Mouse (Mus musculus): Measurements from ENCODE around the gene Abcc10.

Abcc10 gene

DNA sequence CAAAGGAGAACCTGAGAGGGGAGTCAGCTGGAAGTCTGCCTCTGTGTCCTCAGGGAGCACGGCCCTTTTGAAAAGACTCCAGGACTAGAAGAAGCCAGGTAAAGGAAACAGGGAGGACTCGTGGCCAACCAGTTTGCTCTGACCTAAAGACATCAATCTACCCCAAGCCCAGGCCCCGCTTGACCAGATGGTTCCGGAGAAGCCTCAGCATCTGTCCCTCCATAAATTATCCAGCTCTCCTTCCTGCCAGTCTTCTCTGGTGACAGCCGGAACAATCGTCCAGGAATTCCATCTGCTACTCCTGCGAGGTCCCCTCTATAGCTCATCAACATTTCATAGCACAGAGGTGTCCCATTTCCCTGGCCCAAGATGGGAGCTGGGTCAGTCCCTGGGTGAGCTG is 43.5 kb downstream of the Abcc10 start:
- DNase-seq: no peak

GRCm38 (mm10) chr17:46283911-46284310 is 44.2 kb downstream of the Abcc10 start:
- DNase-seq: peak; percentile 45 to 60

DNA sequence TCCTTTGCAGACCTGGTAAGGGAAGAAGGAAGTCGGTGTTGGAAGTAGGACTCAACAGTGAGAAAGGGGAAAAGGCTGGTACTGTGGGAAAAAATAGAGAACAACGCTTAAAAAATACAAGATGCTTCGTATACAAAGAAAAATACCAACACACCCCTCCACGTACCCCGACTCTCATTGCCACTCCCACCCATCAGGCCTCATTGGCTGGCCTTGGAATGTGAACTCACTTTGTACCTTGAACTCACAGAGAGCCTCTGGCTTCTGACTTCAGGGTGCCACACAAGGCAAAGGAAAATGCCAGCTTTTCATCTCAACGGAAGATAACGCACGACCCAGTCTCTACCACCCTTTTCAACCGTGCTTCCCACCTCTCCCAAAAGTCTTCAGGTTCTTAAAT is 45.0 kb downstream of the Abcc10 start:
- DNase-seq: peak; percentile 41 to 46

GRCm38 (mm10) chr17:46282483-46283123 is 45.5 kb downstream of the Abcc10 start, which contains the start of gene Tjap1:
Gene Tjap1 (minus strand): TSS chr17:46283026.
- DNase-seq: peak; percentile 89 to 95

- DNase-seq: no peak
Measured at GRCm38 (mm10) chr17:46278011-46278765, 50.0 kb downstream of the Abcc10 start.

GRCm38 (mm10) chr17:46277586-46277985 is 50.6 kb downstream of the Abcc10 start:
- no peak for DNase-seq

GRCm38 (mm10) chr17:46275506-46275905 is 52.6 kb downstream of the Abcc10 start:
- DNase-seq: no peak

DNA sequence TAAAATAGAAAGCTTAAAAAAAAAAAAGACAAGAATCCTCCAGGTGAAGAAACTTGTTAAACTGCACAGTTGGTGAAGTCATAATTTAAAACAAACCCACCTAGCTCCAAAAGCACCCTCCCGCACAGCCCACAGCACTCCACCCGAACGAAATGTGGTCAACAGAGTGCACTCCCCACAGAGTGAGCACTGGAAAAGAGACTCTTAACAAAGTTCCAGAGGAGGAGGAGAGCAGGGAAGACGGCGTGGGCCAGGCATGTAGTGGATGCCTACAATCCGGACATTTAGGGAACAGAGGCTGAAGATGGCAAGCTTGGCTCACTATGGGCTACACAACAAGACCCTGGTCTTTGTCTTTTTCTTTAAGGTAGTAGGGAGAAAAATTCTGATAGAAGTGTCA is 53.1 kb downstream of the Abcc10 start:
- DNase-seq: no peak

DNA sequence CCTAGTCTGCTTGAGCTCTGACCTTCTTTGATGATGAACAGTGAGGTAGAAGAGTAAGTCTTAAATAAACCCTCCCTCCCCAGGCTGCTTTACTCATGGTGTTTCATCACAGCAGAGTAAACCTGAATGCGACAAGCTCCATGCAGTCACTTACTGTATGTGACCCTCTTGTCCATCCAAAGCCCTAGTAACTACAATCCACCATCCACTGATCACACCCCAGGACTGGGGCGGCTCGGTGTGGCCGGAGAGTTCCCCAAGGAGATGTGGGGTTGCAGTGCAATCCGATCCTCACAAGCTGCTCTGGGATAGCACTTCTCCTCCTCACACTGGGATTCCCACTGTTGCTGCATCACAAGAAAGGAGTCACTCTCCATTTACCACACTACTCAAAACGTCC is 53.7 kb downstream of the Abcc10 start:
- DNase-seq: no peak

DNA sequence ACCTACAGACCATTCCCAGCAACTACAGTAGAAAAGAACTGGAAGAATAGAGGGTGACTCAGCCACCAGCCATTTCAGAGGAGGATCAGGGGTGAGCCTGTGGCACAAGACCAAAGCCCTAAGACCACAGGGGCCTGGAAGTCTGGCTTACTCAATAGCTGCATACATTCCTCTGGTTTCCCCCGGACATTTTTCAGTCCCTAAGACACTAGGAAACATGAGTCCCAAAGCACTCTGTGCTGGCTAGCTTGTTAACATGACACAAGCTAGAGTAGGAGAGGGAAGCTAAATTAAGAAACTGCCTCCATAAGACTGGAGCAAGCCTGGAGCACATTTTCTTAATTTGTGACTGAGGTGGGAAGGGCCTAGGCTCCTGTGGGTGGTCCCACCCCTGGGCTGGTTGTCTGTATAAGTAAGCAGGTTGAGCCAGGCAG is 54.3 kb downstream of the Abcc10 start:
- DNase-seq: no peak

DNA sequence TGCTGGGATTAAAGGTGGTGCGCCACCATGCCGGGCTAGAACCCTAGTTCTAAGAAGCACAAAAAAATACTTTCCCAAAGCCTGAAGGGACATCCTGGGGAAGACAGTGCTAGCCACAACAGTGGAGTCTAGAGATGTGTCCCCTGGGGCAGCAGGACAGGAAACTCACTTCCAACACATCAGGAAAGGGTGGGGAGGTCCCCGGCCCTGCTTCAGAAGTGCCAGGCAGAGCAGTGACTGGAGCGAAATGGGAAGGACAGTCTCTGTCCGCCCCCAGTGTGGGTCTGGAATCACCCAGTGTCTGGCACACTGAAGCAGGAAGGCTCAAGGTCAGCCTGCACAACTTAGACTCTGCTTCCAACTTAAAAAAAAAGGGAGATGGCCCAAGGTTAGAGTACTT is 55.5 kb downstream of the Abcc10 start:
- peak; percentile 70 to 76 for DNase-seq

- DNase-seq: no peak
Measured at GRCm38 (mm10) chr17:46272058-46272457, 56.1 kb downstream of the Abcc10 start.

- DNase-seq: peak; percentile 71 to 81
Measured at GRCm38 (mm10) chr17:46269771-46270534, 58.2 kb downstream of the Abcc10 start.

DNA sequence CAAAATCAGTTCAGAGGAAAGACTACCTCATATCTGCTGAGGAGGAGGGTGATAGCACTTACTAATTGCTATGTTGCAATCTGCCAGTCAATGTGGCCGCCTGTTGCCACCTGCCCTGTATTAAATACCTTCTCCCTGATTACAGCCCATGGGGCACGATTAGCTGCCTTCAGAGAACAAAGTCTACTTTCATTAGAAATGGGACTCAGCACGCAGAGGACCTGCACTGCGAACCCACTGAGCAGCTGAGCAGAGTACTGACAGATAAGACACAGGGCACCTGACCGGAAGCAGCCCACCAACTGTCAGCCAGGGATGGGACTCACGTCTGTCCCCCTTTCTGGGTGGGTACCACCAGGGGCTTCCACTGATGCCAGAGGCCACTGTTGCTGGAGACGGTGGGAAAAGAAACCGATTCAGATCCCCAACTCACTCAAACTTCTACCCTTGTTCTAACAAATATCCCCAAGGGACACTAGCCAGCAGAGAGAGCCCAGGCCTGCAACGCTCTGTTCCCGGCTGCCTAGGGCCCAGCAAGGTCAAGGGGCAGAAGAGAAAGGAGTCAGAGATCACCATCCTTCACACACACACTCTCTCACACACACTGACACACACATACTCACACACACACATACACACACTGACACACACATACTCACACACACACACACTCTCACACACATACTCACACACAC is 60.0 kb downstream of the Abcc10 start:
- no peak for DNase-seq

- no peak for DNase-seq
Measured at GRCm38 (mm10) chr17:46267511-46267910, 60.6 kb downstream of the Abcc10 start.

GRCm38 (mm10) chr17:46266986-46267385 is 61.2 kb downstream of the Abcc10 start:
- no peak for DNase-seq

DNA sequence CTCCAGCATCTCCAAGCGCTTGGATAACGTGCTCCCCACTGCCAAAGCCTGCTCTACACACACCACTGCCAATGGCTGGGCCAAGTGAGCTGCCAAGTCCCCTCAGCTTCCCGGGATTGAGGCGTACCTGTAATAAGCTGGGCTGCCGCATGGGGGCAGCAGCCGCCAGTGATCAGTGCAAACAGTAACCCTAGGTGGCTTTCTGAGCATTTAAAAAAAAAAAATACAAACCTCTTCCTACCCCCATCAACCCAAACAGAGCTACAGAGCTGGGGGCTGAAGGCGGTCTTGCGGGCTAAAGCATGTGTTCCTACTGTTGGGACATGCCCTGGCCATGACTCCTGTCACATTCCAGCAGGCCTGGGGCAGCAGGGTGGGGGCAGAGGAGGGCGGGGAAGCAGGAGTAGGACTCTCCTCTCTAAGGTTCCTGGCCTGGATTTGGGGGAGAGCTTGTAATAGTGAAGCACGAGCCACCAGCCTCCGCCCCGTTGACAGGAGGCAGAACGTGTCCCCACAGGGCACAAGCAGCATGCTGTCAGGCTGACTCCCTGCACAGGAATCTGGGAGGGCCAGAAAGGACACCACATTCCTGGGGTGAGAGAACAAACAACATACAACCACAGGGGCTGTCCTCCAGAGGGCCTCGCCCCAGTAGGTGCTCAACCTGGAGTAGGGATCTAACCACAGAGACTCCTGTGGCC is 62.1 kb downstream of the Abcc10 start:
- DNase-seq: peak; percentile 69 to 89

- no peak for DNase-seq
Measured at GRCm38 (mm10) chr17:46265502-46265901, 62.6 kb downstream of the Abcc10 start.

DNA sequence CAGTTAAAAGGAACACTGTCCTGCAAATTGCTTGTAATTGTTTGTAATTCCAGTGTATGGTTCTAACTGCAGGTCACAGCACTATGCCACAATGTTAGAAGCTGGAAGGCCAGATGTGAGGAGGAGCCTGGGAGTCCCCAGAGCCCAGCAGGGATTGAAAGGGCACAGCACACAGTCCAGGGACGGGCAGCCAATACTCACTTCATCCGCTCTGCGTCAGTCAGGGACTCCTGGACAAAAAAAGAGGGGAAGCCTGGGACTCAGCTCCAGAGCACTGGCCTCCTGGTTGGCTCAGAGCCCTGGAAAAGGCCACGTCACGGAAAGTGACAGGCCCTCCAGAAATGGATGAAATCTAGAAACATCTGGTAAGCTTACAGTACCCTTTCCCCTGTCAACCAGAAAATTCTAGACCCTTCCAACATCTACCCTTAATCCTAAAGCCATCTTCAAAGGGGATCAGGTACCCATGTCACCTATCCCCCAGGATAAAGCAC is 65.9 kb downstream of the Abcc10 start:
- DNase-seq: no peak

GRCm38 (mm10) chr17:46259675-46260074 is 68.5 kb downstream of the Abcc10 start:
- no peak for DNase-seq

- peak; percentile 42 to 74 for DNase-seq
Measured at GRCm38 (mm10) chr17:46258279-46259053, 69.7 kb downstream of the Abcc10 start.

All from kidney, postnatal 36 days (tissue).